Mouse (Mus musculus): ENCODE results near the gene Tmem120a. TPM values are rescaled to one million over a fixed set of nuclear protein-coding genes. Genes with fewer than 3 reads are reported as not detected.

Gene Tmem120a
- polyA plus RNA-seq, 1 experiment from 2014 or later = 80.1 TPM

- H3K27me3 ChIP-seq (ENCODE audit: insufficient read depth, low read length) = no peaks in the 10 kb centered on the region
- no peak overlapping the region for H3K4me2 ChIP-seq (ENCODE audit: low read length)
- no peaks in the 10 kb centered on the region for H3K9me3 ChIP-seq (replicated peaks; ENCODE audit: low read length)
- H3K36me3 ChIP-seq (ENCODE audit: insufficient read depth, low read length) = peaks cover 45% of the 10 kb centered on the region
- H3K4me1 ChIP-seq (replicated peaks; ENCODE audit: insufficient read depth, low read length) = peaks cover 20% of the 10 kb centered on the region
- H3K27ac ChIP-seq = no peak overlapping the region
- WGBS = 88% methylated on average over 13 of the region's 13 CpGs
- ATAC-seq (replicated peaks; ENCODE audit: low FRiP score, low read depth) (no peak), DNase-seq (ENCODE audit: low spot score) (no peak)
- H3K4me3 ChIP-seq (replicated peaks; ENCODE audit: low read depth, low read length) = no peak overlapping the region
- TF ChIP-seq CTCF (IDR thresholded peaks at IDR 0.05; ENCODE audit: low read depth) = no peak
- H3K9ac ChIP-seq (ENCODE audit: low read depth, low read length) = no peak overlapping the region
Measured at GRCm38 (mm10) chr5:135728361-135728760, 15.9 kb downstream of the Tmem120a start.

DNA sequence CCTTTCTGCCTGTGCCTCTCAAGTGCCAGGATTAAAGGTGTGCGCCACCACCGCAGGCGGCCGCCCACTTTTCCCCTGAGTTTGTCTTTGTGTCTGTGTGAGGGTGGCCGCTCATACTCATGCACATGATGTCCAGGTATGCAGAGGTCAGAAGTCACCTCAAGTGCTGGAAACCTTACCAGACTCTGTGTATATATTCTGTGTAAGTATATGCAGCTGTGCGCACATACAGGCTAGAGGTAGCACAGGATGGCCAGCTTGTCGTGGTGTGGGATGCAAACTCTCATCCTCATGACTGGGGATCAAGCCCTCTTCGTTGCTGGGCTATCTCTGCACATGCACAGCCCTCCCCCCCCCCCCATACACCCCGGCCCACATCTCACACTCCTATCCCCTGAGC is 16.4 kb downstream of the Tmem120a start:
- no peak overlapping the region for H3K4me2 ChIP-seq (ENCODE audit: low read length)
- DNase-seq (ENCODE audit: low spot score) (no peak), ATAC-seq (replicated peaks; ENCODE audit: low FRiP score, low read depth) (no peak)
- H3K36me3 ChIP-seq (ENCODE audit: insufficient read depth, low read length) = peaks cover 40% of the 10 kb centered on the region
- TF ChIP-seq CTCF (IDR thresholded peaks at IDR 0.05; ENCODE audit: low read depth) = no peak
- no peaks in the 10 kb centered on the region for H3K9me3 ChIP-seq (replicated peaks; ENCODE audit: low read length)
- no peak overlapping the region for H3K9ac ChIP-seq (ENCODE audit: low read depth, low read length)
- H3K27me3 ChIP-seq (ENCODE audit: insufficient read depth, low read length) = no peaks in the 10 kb centered on the region
- no peak overlapping the region for H3K4me3 ChIP-seq (replicated peaks; ENCODE audit: low read depth, low read length)
- no peak overlapping the region for H3K27ac ChIP-seq
- 92% methylated on average over 9 of the region's 9 CpGs for WGBS
- peaks cover 20% of the 10 kb centered on the region for H3K4me1 ChIP-seq (replicated peaks; ENCODE audit: insufficient read depth, low read length)

- no peak for TF ChIP-seq CTCF (IDR thresholded peaks at IDR 0.05; ENCODE audit: low read depth)
- WGBS = 88% methylated on average over 2 of the region's 2 CpGs
- Histone ChIP-seq H3K9me3 (replicated peaks; ENCODE audit: low read length) (no peaks in the 10 kb centered on the region), H3K27ac (no peak overlapping the region), H3K36me3 (ENCODE audit: insufficient read depth, low read length) (peaks cover 30% of the 10 kb centered on the region), H3K9ac (ENCODE audit: low read depth, low read length) (no peak overlapping the region), H3K4me3 (replicated peaks; ENCODE audit: low read depth, low read length) (no peak overlapping the region), H3K4me1 (replicated peaks; ENCODE audit: insufficient read depth, low read length) (peaks cover 20% of the 10 kb centered on the region), H3K27me3 (ENCODE audit: insufficient read depth, low read length) (no peaks in the 10 kb centered on the region), H3K4me2 (ENCODE audit: low read length) (no peak overlapping the region)
- DNase-seq (ENCODE audit: low spot score) (no peak), ATAC-seq (replicated peaks; ENCODE audit: low FRiP score, low read depth) (no peak)
Measured at GRCm38 (mm10) chr5:135726641-135727346, 17.5 kb downstream of the Tmem120a start.

- DNase-seq (ENCODE audit: low spot score) = no peak
- Histone ChIP-seq H3K9me3 (replicated peaks; ENCODE audit: low read length) (no peaks in the 10 kb centered on the region), H3K9ac (ENCODE audit: low read depth, low read length) (no peak overlapping the region), H3K27me3 (ENCODE audit: insufficient read depth, low read length) (no peaks in the 10 kb centered on the region), H3K4me1 (replicated peaks; ENCODE audit: insufficient read depth, low read length) (peaks cover 20% of the 10 kb centered on the region), H3K4me2 (ENCODE audit: low read length) (peak overlapping the region; percentile 38), H3K27ac (peak overlapping the region; percentile 58; the same call in 1 of the 2 replicates), H3K36me3 (ENCODE audit: insufficient read depth, low read length) (peaks cover 22% of the 10 kb centered on the region), H3K4me3 (replicated peaks; ENCODE audit: low read depth, low read length) (no peak overlapping the region)
- no peak for TF ChIP-seq CTCF (IDR thresholded peaks at IDR 0.05; ENCODE audit: low read depth)
- no peak for ATAC-seq (replicated peaks; ENCODE audit: low FRiP score, low read depth)
- 39% methylated on average over 6 of the region's 6 CpGs for WGBS
Measured at GRCm38 (mm10) chr5:135725991-135726390, 18.3 kb downstream of the Tmem120a start.

DNA sequence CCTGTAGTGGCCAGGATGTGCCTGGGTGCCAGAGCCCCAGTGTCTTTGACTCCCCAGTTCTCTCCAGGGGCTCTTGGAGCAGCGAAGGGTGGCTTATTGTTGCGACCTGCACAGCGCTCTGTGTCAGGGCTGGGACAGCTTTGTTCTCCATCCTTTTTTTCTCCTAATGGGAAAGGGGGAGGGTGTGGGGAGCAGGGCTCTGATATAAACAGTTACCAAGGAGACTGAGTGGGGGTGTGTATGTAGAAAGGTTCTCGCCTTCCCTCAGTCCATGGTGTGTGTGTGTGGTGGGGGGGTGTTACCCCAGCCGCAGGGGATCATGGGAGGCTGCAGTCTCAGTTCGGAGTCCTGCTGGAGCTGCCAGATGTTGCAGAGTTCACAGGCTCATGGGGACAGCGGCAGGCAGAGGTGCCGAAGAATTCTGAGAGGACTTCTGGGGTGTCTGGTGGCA is 18.8 kb downstream of the Tmem120a start:
- Histone ChIP-seq H3K4me1 (replicated peaks; ENCODE audit: insufficient read depth, low read length) (peaks cover 20% of the 10 kb centered on the region), H3K27me3 (ENCODE audit: insufficient read depth, low read length) (no peaks in the 10 kb centered on the region), H3K4me2 (ENCODE audit: low read length) (peak overlapping the region; percentile 38), H3K4me3 (replicated peaks; ENCODE audit: low read depth, low read length) (no peak overlapping the region), H3K9ac (ENCODE audit: low read depth, low read length) (no peak overlapping the region), H3K9me3 (replicated peaks; ENCODE audit: low read length) (no peaks in the 10 kb centered on the region), H3K27ac (peak overlapping the region; percentile 58; the same call in 1 of the 2 replicates), H3K36me3 (ENCODE audit: insufficient read depth, low read length) (peaks cover 16% of the 10 kb centered on the region)
- ATAC-seq (replicated peaks; ENCODE audit: low FRiP score, low read depth) (peak; percentile 67), DNase-seq (ENCODE audit: low spot score) (peak; percentile 89)
- TF ChIP-seq CTCF (IDR thresholded peaks at IDR 0.05; ENCODE audit: low read depth) = no peak
- WGBS = 18% methylated on average over 8 of the region's 8 CpGs

GRCm38 (mm10) chr5:135724536-135725322 is 19.5 kb downstream of the Tmem120a start:
- TF ChIP-seq CTCF (IDR thresholded peaks at IDR 0.05; ENCODE audit: low read depth) = peak; percentile 1; the same call in 1 of the 2 replicates
- DNase-seq (ENCODE audit: low spot score) = peak; percentile 32
- WGBS = 20% methylated on average over 9 of the region's 9 CpGs

More at GRCm38 (mm10) chr5:135724536-135725322, 19.5 kb downstream of the Tmem120a start:
- no peak overlapping the region for H3K9ac ChIP-seq (ENCODE audit: low read depth, low read length)
- no peak overlapping the region for H3K4me3 ChIP-seq (replicated peaks; ENCODE audit: low read depth, low read length)
- H3K27ac ChIP-seq = peak overlapping the region; percentile 58; the same call in 1 of the 2 replicates
- no peak for ATAC-seq (replicated peaks; ENCODE audit: low FRiP score, low read depth)
- no peaks in the 10 kb centered on the region for H3K27me3 ChIP-seq (ENCODE audit: insufficient read depth, low read length)
- H3K4me2 ChIP-seq (ENCODE audit: low read length) = peak overlapping the region; percentile 38
- peaks cover 20% of the 10 kb centered on the region for H3K4me1 ChIP-seq (replicated peaks; ENCODE audit: insufficient read depth, low read length)
- no peaks in the 10 kb centered on the region for H3K9me3 ChIP-seq (replicated peaks; ENCODE audit: low read length)
- H3K36me3 ChIP-seq (ENCODE audit: insufficient read depth, low read length) = peaks cover 9% of the 10 kb centered on the region

Data from kidney, postnatal 0 days (tissue).